Mouse (Mus musculus) midbrain, postnatal 0 days (tissue): Measurements from ENCODE around the gene Plp2. TPM values are rescaled to one million over a fixed set of nuclear protein-coding genes. Genes with fewer than 3 reads are reported as not detected.
A peak's percentile ranks its signal among the peaks of the same experiment; 100 is the strongest.

Source experiments
- ATAC-seq: fragments of 200-750 bp; cut with Nextera tagmentation; 2 replicates; pipeline ENCODE4 v1.8.0; 2017; ENCODE audit warnings: moderate number of reproducible peaks, mild to moderate bottlenecking, moderate TSS enrichment, moderate library complexity; ENCODE audit not compliant: low FRiP score
- DNase-seq: peaks from one replicate; pipeline ENCODE4 v3.0.0-alpha.2; 2015; ENCODE audit warnings: low spot score
- H3K27ac ChIP-seq: fragments of 300-500 bp; sonication (generic); 2 replicates; pipeline ENCODE4 v1.5.1; 2014; ENCODE audit warnings: low read depth, mild to moderate bottlenecking, low read length, mixed read lengths
- H3K27me3 ChIP-seq: fragments of 300-500 bp; sonication (generic); 2 replicates; pipeline ENCODE4 v1.6.1; 2014; ENCODE audit warnings: low read length, control low read depth, mixed read lengths; ENCODE audit not compliant: insufficient read depth
- H3K36me3 ChIP-seq: fragments of 300-500 bp; sonication (generic); 2 replicates; pipeline ENCODE4 v1.6.1; 2014; ENCODE audit warnings: low read length, control low read depth, mixed read lengths; ENCODE audit not compliant: insufficient read depth
- H3K4me1 ChIP-seq: fragments of 300-500 bp; sonication (generic); 2 replicates; pipeline ENCODE4 v1.6.1; 2014; ENCODE audit warnings: mild to moderate bottlenecking, control low read depth, antibody characterized with exemption, low read length, mixed read lengths; ENCODE audit not compliant: insufficient read depth
- H3K4me2 ChIP-seq: fragments of 300-500 bp; sonication (generic); 2 replicates; pipeline ENCODE4 v1.6.1; 2014; ENCODE audit warnings: low read depth, mild to moderate bottlenecking, low read length, mixed read lengths; ENCODE audit not compliant: poor library complexity, severe bottlenecking
- H3K4me3 ChIP-seq: fragments of 300-500 bp; sonication (generic); 2 replicates; pipeline ENCODE4 v1.5.1; 2014; ENCODE audit warnings: low read depth, mild to moderate bottlenecking, low read length, moderate library complexity
- H3K9ac ChIP-seq: fragments of 300-500 bp; sonication (generic); replicated peaks from 2 replicates; pipeline ENCODE4 v1.6.1; 2014; ENCODE audit warnings: mild to moderate bottlenecking, low read length, moderate library complexity, mixed read lengths; ENCODE audit not compliant: poor library complexity, severe bottlenecking
- H3K9me3 ChIP-seq: fragments of 300-500 bp; sonication (generic); 2 replicates; pipeline ENCODE4 v1.6.1; 2016; ENCODE audit warnings: low read length, control low read depth
- CTCF ChIP-seq: IDR thresholded peaks from 2 replicates; pipeline ENCODE4 v1.5.1; 2016; ENCODE audit warnings: antibody characterized with exemption, mild to moderate bottlenecking
- WGBS: fragments of 180-500 bp; shearing (Covaris S2); extraction: QIAGEN DNeasy Blood & Tissue Kit; methylation state at CpG from one replicate; pipeline ENCODE4 v1.1.7; 2014; 5-methylcytosine and 5-hydroxymethylcytosine counted together
- polyA plus RNA-seq: library from polyadenylated mRNA; unstranded; fragments of >200 nt; fragmentation: Nextera tagmentation; extraction: Ambion mirVana; gene quantifications from 2 replicates; pipeline ENCODE4 v1.2.1, GENCODE M21; 2015
- total RNA-seq: library from RNA; depleted of rRNA; stranded (reverse); fragments of >200 nt; gene quantifications from 2 replicates; pipeline ENCODE4 v1.2.3, GENCODE M21; 2014

The Plp2 gene
- total and polyA plus RNA-seq, 2 experiments from 2014 or later = 16.4 to 18.9 TPM

GRCm38 (mm10) chrX:7692862-7693261 lies 21.7 kb upstream of the Plp2 start:
- peak; percentile 47; the same call in 1 of the 2 replicates for TF ChIP-seq CTCF
- Histone ChIP-seq H3K9me3 (no peaks in the 10 kb centered on the region), H3K4me1 (no peaks in the 10 kb centered on the region), H3K27me3 (no peaks in the 10 kb centered on the region), H3K4me2 (no peak overlapping the region), H3K4me3 (no peak overlapping the region), H3K9ac (no peak overlapping the region), H3K36me3 (no peaks in the 10 kb centered on the region), H3K27ac (no peak overlapping the region)
- WGBS = 35% methylated on average over 4 of the region's 4 CpGs
- DNase-seq (no peak), ATAC-seq (no peak)

DNA sequence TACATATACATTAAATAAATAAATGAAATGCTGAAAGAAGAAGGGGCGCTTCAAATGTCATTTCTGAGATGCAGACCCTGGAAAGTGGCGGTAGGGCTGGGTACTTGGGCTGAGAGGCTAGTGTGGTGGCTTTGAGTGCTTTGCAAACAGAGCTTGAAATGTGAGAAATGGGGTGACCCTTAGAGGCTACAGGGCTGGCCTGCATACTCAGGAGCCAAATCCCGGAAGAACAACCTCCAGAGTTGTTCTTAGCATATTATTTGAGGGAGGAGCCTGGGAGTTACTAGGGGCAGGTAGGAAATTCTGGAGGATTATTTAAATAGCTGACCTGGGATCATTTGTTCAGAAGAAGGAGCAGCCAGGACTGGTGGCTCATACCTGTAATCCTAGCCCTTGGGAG lies 19.3 kb upstream of the Plp2 start:
- DNase-seq (no peak), ATAC-seq (no peak)
- Histone ChIP-seq H3K27ac (no peak overlapping the region), H3K9me3 (no peaks in the 10 kb centered on the region), H3K27me3 (no peaks in the 10 kb centered on the region), H3K4me2 (no peak overlapping the region), H3K4me3 (no peak overlapping the region), H3K36me3 (no peaks in the 10 kb centered on the region), H3K9ac (no peak overlapping the region), H3K4me1 (no peaks in the 10 kb centered on the region)
- 66% methylated on average over 3 of the region's 3 CpGs for WGBS
- no peak for TF ChIP-seq CTCF

DNA sequence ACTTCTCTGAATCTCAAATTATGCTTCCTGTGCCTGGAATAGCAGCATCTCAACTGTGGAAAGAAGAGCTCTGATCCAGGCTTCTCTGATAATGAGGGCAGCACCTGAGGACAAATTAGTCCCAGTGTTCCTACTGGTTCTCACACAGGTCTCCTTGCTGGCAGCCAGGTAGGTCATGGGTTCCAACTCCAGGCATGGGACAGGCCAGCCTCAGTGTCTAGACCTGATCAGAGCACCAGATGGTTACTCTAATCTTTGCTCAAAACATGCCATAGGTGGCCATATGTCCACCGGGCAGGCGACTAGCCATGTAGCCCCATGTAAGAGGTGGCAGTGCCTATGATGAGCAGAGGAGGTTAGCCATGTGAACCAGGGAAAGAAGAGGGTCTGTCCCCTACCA lies 17.1 kb upstream of the Plp2 start:
- Histone ChIP-seq H3K4me1 (no peaks in the 10 kb centered on the region), H3K4me2 (no peak overlapping the region)
- 68% methylated on average over 2 of the region's 2 CpGs for WGBS

GRCm38 (mm10) chrX:7680864-7681263 lies 9.7 kb upstream of the Plp2 start, which contains the start of gene Magix:
Gene Magix (minus strand): TSS chrX:7681251.
- H3K27me3 ChIP-seq = no peaks in the 10 kb centered on the region
- H3K4me3 ChIP-seq = peak within 1 kb of the TSS; percentile 24
- H3K9ac ChIP-seq = no peak within 1 kb of the TSS
- DNase-seq = no peak
- 72% methylated on average over 10 of the region's 14 CpGs for WGBS
- no peaks in the 10 kb centered on the region for H3K4me1 ChIP-seq
- no peak for TF ChIP-seq CTCF
- no peak for ATAC-seq
- no peaks in the 10 kb centered on the region for H3K36me3 ChIP-seq
- no peaks in the 10 kb centered on the region for H3K9me3 ChIP-seq
- peak within 1 kb of the TSS; percentile 45 for H3K4me2 ChIP-seq
- no peak within 1 kb of the TSS for H3K27ac ChIP-seq

More for the DNA sequence above, 17.1 kb upstream of the Plp2 start:
- no peak for DNase-seq
- Histone ChIP-seq H3K27ac (no peak overlapping the region), H3K9ac (no peak overlapping the region), H3K27me3 (no peaks in the 10 kb centered on the region), H3K9me3 (no peaks in the 10 kb centered on the region), H3K36me3 (no peaks in the 10 kb centered on the region), H3K4me3 (no peak overlapping the region)
- no peak for TF ChIP-seq CTCF
- no peak for ATAC-seq

GRCm38 (mm10) chrX:7680057-7680412 lies 8.8 kb upstream of the Plp2 start:
- WGBS = 25% methylated on average over 12 of the region's 12 CpGs
- no peak overlapping the region for H3K9ac ChIP-seq
- ATAC-seq = no peak
- H3K4me3 ChIP-seq = peak overlapping the region; percentile 24
- H3K36me3 ChIP-seq = no peaks in the 10 kb centered on the region
- no peaks in the 10 kb centered on the region for H3K9me3 ChIP-seq
- no peak for TF ChIP-seq CTCF
- H3K4me1 ChIP-seq = no peaks in the 10 kb centered on the region
- H3K27ac ChIP-seq = no peak overlapping the region
- DNase-seq = no peak
- no peaks in the 10 kb centered on the region for H3K27me3 ChIP-seq
- peak overlapping the region; percentile 45 for H3K4me2 ChIP-seq

- 26% methylated on average over 27 of the region's 27 CpGs for WGBS
- Histone ChIP-seq H3K4me3 (peak overlapping the region; percentile 24), H3K36me3 (no peaks in the 10 kb centered on the region), H3K4me1 (no peaks in the 10 kb centered on the region), H3K27ac (no peak overlapping the region), H3K4me2 (peak overlapping the region; percentile 45), H3K9me3 (no peaks in the 10 kb centered on the region), H3K27me3 (no peaks in the 10 kb centered on the region), H3K9ac (no peak overlapping the region)
- ATAC-seq = peak; percentile 85
- DNase-seq = peak; percentile 87
- peak; percentile 82 for TF ChIP-seq CTCF
Measured at GRCm38 (mm10) chrX:7679405-7680056, 8.3 kb upstream of the Plp2 start.
